ENCODE assay signal across 8 mouse cellular contexts in the genomic region with DNA sequence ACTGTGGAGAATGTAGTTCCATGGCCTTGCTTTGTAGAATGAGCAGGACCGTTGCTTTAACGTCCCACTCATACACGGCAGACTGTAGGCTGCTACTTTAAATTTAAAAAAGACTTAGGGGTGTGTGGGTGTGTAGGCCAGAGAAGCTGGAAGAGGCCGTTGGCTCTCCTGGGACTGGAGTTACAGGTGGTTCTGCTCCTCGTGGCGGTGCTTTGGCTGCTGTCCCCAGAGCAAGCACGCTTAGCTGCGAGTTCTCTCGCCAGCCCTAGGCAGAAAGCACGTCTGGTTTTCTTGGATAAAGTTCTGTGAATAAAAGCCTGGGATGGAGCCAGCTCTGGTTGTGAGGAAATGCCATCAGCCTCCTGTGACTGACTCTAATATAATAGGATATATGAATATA. TPM values are rescaled to one million over a fixed set of nuclear protein-coding genes. Genes with fewer than 3 reads are reported as not detected.
DNase-seq lines count a peak whose midpoint lies in the region; ATAC-seq and TF ChIP-seq lines count a peak whose summit lies in the region.

No protein-coding gene starts in this region.

- no peak overlapping the region for H3K4me3 ChIP-seq in hindbrain, postnatal 0 days (ENCODE audit: low read length)
- H3K4me3 ChIP-seq in hindbrain, embryonic 13.5 days = no peak overlapping the region
- no peak overlapping the region for H3K4me3 ChIP-seq in midbrain, embryonic 13.5 days (replicated peaks)

- H3K9ac ChIP-seq in hindbrain, postnatal 0 days (replicated peaks; ENCODE audit: low read length) = no peak overlapping the region
- H3K9ac ChIP-seq in hindbrain, embryonic 13.5 days = no peak overlapping the region
- H3K9ac ChIP-seq in midbrain, embryonic 13.5 days (replicated peaks) = no peak overlapping the region

- no peaks in the 10 kb centered on the region for H3K27me3 ChIP-seq in hindbrain, postnatal 0 days (ENCODE audit: insufficient read depth, low read length)
- H3K27me3 ChIP-seq in hindbrain, embryonic 13.5 days = no peaks in the 10 kb centered on the region
- H3K27me3 ChIP-seq in midbrain, embryonic 13.5 days = no peaks in the 10 kb centered on the region

- no peak for TF ChIP-seq POLR2A in brain, embryonic 14.5 days (IDR thresholded peaks at IDR 0.05; ENCODE audit: borderline replicate concordance, extremely low read depth, insufficient read depth, insufficient read length, poor library complexity, severe bottlenecking)

- H3K4me2 ChIP-seq in hindbrain, postnatal 0 days (ENCODE audit: low read depth, low read length) = 0 out of 2 replicates have a peak overlapping the region, but pooled peaks have one; percentile 2
- H3K4me2 ChIP-seq in hindbrain, embryonic 13.5 days = no peak overlapping the region
- H3K4me2 ChIP-seq in midbrain, embryonic 13.5 days (replicated peaks) = no peak overlapping the region

- H3K36me3 ChIP-seq in hindbrain, postnatal 0 days (ENCODE audit: insufficient read depth, low read length) = no peaks in the 10 kb centered on the region
- no peaks in the 10 kb centered on the region for H3K36me3 ChIP-seq in hindbrain, embryonic 13.5 days
- H3K36me3 ChIP-seq in midbrain, embryonic 13.5 days = no peaks in the 10 kb centered on the region

- H3K9me3 ChIP-seq in hindbrain, postnatal 0 days (ENCODE audit: low read length) = no peaks in the 10 kb centered on the region
- no peaks in the 10 kb centered on the region for H3K9me3 ChIP-seq in hindbrain, embryonic 13.5 days
- no peaks in the 10 kb centered on the region for H3K9me3 ChIP-seq in midbrain, embryonic 13.5 days

- intact Hi-C loops in heart, postnatal 10 days (cut with DNase I) = no loop called here

- DNase-seq in hindbrain, postnatal 0 days (ENCODE audit: low spot score) = peak; percentile 25
- DNase-seq in brain, embryonic 14.5 days (ENCODE audit: low read depth) = peak; percentile 53
- peak; percentile 72 to 81 for DNase-seq in heart, postnatal 10 days
- DNase-seq in lung, postnatal 14 days = peak; percentile 13
- no peak for DNase-seq in spleen, adult 12 weeks (ENCODE audit: low spot score)

- ATAC-seq in hindbrain, postnatal 0 days = no peak
- no peak for ATAC-seq in hindbrain, embryonic 13.5 days (ENCODE audit: low FRiP score)
- ATAC-seq in midbrain, embryonic 13.5 days = no peak
- ATAC-seq in erythroblast, adult 5-6 weeks (replicated peaks; ENCODE audit: low FRiP score, poor library complexity, severe bottlenecking) = no peak

- TF ChIP-seq CTCF in hindbrain, postnatal 0 days (IDR thresholded peaks at IDR 0.05; ENCODE audit: low read depth) = no peak
- TF ChIP-seq CTCF in brain, embryonic 14.5 days (IDR thresholded peaks at IDR 0.05; ENCODE audit: borderline replicate concordance, extremely low read depth, insufficient read depth, insufficient read length) = no peak

- H3K4me1 ChIP-seq in hindbrain, postnatal 0 days (ENCODE audit: insufficient read depth, low read length) = no peaks in the 10 kb centered on the region; the same call in 1 of the 2 replicates
- H3K4me1 ChIP-seq in hindbrain, embryonic 13.5 days (replicated peaks) = peaks cover 12% of the 10 kb centered on the region
- peaks cover 19% of the 10 kb centered on the region for H3K4me1 ChIP-seq in midbrain, embryonic 13.5 days (replicated peaks)

- H3K27ac ChIP-seq in hindbrain, postnatal 0 days = no peak overlapping the region
- H3K27ac ChIP-seq in hindbrain, embryonic 13.5 days = no peak overlapping the region
- H3K27ac ChIP-seq in midbrain, embryonic 13.5 days = no peak overlapping the region

- 39% methylated on average over 10 of the region's 10 CpGs for WGBS in hindbrain, postnatal 0 days
- 63% methylated on average over 10 of the region's 10 CpGs for WGBS in hindbrain, embryonic 13.5 days
- WGBS in midbrain, embryonic 13.5 days = 69% methylated on average over 10 of the region's 10 CpGs

RNA-seq across cellular contexts. Expression of a gene that starts 2.3 kb away (rescaled TPM):
- 11.4 and 18.2 TPM in 2 replicates for total RNA-seq in hindbrain, postnatal 0 days (2014; rRNA removed)
- polyA plus RNA-seq in hindbrain, postnatal 0 days (2015; fragmentation: Nextera tagmentation; extraction: Ambion mirVana) = 14.9 and 15.8 TPM in 2 replicates
- polyA plus RNA-seq in hindbrain, embryonic 13.5 days (2015; fragmentation: Nextera tagmentation; extraction: Ambion mirVana) = 17.2 and 17.5 TPM in 2 replicates
- polyA plus RNA-seq in brain, embryonic 14.5 days (2012; rRNA removed) = 19.6 and 23.3 TPM in 2 replicates
- 10 to 100 TPM; 25.7 to 28.7 TPM for total RNA-seq in heart, postnatal 10 days (2021)
- 15.2 and 19.0 TPM in 2 replicates for polyA plus RNA-seq in midbrain, embryonic 13.5 days (2015; fragmentation: Nextera tagmentation; extraction: Ambion mirVana)
- 2.9 and 9.6 TPM in 2 replicates for total RNA-seq in erythroblast, adult 5-6 weeks (2015; ENCODE audit: low replicate concordance)
- 3.3 and 6.0 TPM in 2 replicates for total RNA-seq in erythroblast, adult 5-6 weeks (2017; ENCODE audit: low replicate concordance)
